Mouse (Mus musculus) megakaryocyte, adult 5-6 weeks (primary cell): ENCODE measurements around the gene Gng8. TPM values are rescaled to one million over a fixed set of nuclear protein-coding genes. Genes with fewer than 3 reads are reported as not detected.

Source experiments
- ATAC-seq: 2 replicates; pipeline ENCODE4 v1.8.0; 2016; ENCODE audit warnings: mild to moderate bottlenecking, inconsistent platforms; ENCODE audit not compliant: poor library complexity, severe bottlenecking
- total RNA-seq, 2 experiments: library from RNA; stranded (forward) in 1 of 2; stranded (reverse) in 1 of 2; fragments of 153-499, 151-499 nt in 1 of 2; fragments of 221-1000, 200-1000 nt in 1 of 2; gene quantifications; 2 replicates each; pipeline versions ENCODE4 v1.2.3 to v1.2.4; 2015 to 2017

Gng8 gene
- total RNA-seq, 2 experiments from 2014 or later: 0.48 TPM; not detected in 1

DNA sequence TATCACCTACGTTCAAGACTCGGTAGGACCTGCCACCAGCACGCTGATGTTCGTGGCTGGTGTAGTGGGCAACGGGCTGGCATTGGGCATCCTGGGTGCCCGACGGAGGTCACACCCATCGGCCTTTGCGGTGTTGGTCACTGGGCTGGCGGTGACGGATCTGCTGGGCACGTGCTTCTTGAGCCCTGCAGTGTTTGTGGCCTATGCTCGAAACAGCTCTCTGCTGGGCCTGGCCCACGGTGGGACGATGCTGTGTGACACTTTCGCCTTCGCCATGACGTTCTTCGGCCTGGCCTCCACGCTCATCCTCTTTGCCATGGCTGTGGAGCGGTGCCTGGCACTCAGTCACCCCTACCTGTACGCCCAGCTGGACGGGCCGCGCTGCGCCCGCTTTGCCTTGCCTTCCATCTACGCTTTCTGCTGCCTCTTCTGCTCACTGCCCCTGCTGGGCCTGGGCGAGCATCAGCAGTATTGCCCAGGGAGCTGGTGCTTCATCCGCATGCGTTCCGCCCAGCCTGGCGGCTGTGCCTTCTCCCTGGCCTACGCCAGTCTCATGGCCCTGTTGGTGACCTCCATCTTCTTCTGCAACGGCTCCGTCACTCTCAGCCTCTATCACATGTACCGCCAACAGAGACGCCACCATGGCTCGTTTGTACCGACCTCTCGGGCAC is 15.4 kb downstream of the Gng8 start:
- no peak for ATAC-seq

GRCm38 (mm10) chr7:16907842-16908241 is 16.3 kb downstream of the Gng8 start:
- ATAC-seq: 0 out of 2 replicates have a peak, but pooled peaks have one; percentile 20

- ATAC-seq: peak; percentile 16
Measured at GRCm38 (mm10) chr7:16908367-16908766, 16.8 kb downstream of the Gng8 start.

- ATAC-seq: no peak
Measured at GRCm38 (mm10) chr7:16908859-16909258, 17.3 kb downstream of the Gng8 start.

DNA sequence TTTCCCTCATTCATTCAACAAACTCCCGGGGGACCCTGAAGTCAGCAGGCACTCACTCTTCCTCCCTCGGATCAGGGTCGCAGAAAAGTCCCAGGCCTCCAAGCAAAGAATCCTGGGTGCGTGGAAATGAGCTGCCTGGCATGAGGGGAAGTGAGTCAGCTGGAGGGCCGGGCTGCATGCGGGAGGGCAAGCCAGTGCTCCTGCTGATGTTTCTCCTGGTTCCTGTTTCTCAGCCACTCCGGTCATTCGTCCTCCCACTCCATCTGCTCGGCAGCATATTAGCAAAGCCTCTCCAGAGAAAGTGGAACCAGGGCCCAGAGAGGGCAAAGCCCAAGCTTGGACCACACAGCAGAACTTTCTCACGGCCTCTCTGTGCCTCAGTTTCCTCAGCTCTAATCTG is 18.3 kb downstream of the Gng8 start:
- ATAC-seq: peak; percentile 75

GRCm38 (mm10) chr7:16911904-16912303 is 20.3 kb downstream of the Gng8 start:
- no peak for ATAC-seq

DNA sequence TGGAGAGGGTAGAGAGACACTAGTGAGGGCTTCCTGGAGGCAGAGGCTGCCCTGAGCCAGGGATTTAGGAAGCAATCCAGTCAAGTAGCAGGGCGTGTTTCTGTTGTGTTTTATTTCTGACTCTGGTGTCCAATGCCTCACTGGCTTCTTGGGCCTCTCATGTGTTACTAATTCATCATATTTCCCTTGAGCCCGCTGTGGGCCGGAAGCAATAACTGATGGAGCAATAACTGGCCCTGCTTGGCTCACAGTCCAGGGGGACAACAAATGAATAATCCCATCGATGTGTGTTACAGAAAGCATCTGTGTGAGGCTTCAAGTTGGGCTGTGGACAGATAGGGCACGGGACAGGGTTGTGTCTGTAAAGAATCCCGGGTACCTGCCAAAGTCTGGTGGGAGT is 20.8 kb downstream of the Gng8 start:
- ATAC-seq: no peak

- peak; percentile 78 for ATAC-seq
Measured at GRCm38 (mm10) chr7:16913806-16914452, 22.3 kb downstream of the Gng8 start.

DNA sequence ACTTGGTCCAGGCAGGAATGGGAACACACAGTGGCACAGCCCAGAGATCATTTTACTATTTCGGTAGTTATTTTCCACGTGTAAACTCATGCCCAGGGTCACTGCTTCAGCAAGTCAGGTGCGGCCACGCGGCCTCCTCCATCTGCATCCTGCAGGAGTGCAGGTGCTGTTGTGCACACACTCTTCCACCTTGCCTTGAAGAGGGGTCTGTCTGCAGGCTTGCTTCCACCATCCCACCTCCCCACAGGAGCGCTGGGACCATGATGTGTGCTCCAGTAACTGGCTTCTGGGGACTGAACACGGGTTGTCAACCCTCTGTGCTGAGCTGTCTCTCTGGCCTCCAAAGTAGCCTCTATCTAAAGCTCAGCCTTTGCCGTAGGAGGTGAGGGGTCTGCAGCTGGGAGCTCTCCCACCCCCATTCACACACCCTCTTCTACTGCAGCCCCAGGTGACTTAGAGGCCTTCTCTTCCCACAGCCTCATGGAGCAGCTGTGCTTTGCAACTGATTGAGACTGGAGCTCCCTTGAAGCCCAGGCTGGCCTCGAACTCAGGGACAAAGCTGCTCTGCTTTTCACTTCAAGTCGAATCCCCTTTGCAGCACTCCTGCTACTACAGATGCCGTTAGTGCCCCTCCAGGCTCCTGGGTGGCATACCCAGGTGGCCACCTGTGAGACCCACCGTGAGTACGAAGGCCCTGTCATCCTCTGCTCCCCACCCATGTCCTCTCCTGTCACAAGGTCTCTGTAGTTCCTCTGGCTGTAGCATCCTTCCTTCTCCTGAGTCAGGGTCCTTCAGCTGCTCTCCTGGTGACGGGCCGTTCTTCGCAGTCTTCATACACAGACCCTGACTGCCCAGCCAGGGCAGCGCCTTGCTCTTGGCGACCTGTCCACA is 23.1 kb downstream of the Gng8 start:
- no peak for ATAC-seq

GRCm38 (mm10) chr7:16915461-16916340 is 24.1 kb downstream of the Gng8 start:
- ATAC-seq: no peak

DNA sequence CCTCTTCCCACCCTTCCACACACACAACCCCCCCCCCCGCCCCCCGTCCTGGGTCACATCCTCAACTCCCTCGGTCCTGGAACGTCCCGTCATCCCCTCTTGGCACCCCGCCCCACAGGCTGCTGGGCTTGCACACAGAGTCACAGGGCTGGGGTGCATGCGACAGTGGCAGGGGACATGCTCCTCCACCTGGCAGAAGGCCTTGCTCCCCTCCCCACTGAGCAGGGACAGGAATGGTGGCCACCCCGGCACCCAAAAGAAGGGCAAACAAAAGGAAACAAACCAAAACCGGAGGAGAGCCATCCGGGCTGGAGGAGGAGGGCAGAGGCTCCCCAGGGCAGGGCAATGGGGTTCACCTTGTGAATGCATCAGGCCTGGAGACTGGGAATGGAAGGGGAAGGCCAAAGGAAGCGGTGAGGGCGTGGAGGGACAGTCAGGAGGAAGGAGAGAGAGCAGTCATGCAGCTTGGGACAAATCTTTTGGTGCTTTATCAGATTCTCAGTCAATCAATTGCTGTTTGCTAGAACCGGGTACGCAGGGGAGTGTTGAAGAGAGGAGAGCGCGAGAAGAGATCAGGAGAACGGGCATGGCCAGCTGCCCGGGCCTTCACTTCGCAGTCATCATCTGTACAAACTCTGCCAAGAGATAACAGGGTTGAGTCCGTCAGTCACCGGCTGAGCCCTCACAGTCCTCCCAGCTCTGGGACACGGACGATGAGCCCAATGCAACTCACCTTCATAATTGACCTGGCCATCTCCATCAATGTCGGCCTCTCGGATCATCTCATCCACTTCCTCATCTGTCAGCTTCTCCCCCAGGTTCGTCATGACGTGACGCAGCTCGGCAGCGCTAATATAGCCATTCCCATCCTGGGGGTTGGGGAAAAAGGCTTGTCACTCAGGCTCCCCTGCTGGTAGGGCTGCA is 25.0 kb downstream of the Gng8 start:
- no peak for ATAC-seq

- ATAC-seq: no peak
Measured at GRCm38 (mm10) chr7:16917447-16917846, 25.9 kb downstream of the Gng8 start.

DNA sequence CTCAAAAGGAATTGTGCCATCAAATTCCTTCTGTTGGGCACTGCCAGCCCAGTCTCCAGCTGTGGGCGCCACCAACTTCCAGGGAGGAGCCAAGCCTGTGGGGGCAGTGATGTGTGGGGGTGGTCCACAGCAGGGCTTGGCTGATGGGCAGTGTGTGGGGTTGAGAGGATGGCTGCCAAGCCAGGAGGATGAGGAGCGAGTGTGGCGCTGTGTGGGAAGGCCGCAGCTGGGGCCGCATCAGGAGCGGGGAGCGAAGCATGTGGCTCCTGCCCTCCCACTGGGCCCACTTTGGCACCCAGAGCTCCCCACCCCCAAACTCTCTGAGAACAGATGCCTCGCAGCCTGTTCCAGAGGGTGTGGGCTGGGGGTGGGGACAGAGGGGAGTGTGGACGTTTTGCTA is 26.4 kb downstream of the Gng8 start:
- no peak for ATAC-seq

DNA sequence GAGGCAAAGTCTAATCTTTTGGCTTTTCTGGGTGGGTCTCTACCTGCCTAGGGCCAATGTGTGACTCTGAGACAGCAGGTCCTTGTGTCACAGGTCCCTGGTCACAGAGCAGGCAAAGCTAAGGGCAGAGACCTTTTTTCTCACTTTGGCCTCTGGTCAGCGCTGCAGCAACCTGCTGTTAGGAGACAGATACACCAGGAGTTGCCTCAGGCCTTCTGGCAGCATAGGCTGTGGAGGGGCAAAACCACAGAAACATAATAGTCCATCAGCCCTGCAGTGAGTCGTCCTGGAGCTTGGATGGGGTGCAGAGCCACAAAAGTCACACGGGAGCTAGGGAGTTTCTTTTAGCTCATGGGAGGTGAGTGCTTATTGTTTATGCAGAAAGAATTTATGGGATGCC is 27.1 kb downstream of the Gng8 start:
- no peak for ATAC-seq

- ATAC-seq: no peak
Measured at GRCm38 (mm10) chr7:16919395-16920149, 28.0 kb downstream of the Gng8 start.

DNA sequence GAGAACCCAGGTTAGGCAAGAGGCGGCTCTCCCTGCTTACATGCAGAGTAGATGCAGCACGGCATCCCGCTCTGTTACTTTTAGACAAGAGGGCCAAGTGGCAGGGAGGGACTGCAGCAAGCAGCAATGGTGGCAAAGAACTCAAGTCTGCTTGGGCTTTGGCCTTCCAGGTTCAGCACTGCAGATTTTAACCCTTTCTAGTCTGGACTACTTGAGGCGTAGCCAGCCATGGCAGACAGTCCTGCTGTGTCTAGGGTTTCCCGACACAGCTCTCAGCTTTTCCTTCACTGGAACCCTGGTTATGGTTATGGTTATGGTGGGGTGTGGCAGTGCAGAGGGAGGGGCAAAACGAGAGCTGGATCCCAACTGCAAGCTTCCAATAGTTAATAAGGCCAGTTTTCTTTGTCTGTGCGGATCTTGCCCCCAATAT is 28.6 kb downstream of the Gng8 start:
- ATAC-seq: no peak

- ATAC-seq: no peak
Measured at GRCm38 (mm10) chr7:16920818-16921791, 29.5 kb downstream of the Gng8 start.
